Comparison of ENCODE assay signal across 25 mouse cellular contexts in the genomic region with DNA sequence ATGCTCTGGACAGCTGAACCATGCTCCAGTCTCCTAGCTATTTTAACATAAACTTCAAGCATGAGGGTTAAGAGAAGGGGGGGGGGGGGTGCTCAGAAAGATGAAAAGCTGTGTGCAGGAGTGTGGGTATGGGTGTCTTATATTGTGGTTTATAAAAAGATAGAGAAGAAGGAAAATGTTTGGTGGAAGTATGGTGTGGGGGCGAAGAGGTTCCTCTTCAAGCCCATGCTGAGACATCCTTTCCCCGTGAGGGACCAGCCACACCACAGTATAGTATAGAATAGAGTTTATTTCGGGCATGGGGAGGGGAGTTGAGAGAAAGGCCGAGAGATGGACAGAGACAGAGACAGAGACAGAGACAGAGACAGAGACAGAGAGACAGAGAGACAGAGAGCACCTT.
"Had no signal": no experiment of that assay in that cellular context is flagged by ENCODE, and none has a peak within 500 bp of the region (broad histone marks: within the 10 kb centered on the region; RNA-seq: fewer than 3 reads in every experiment).

No protein-coding gene starts in this region.

- H3K4me1 ChIP-seq: limb, embryonic 15.5 days; liver, embryonic 12.5 days; liver, embryonic 13.5 days; liver, embryonic 15.5 days; megakaryocyte, embryonic 14.5 days; midbrain, embryonic 10.5 days; midbrain, embryonic 12.5 days; midbrain, embryonic 13.5 days; midbrain, embryonic 15.5 days; neural tube, embryonic 12.5 days had no signal

- H3K9me3 ChIP-seq: limb, embryonic 10.5 days; limb, embryonic 15.5 days; liver, embryonic 12.5 days; liver, embryonic 13.5 days; liver, embryonic 15.5 days; lung, embryonic 15.5 days; megakaryocyte, embryonic 14.5 days; midbrain, embryonic 12.5 days; midbrain, embryonic 13.5 days; midbrain, embryonic 15.5 days; neural tube, embryonic 12.5 days had no signal

- H3K27ac ChIP-seq: limb, embryonic 10.5 days; limb, embryonic 12.5 days; limb, embryonic 13.5 days; limb, embryonic 15.5 days; liver, embryonic 12.5 days; liver, embryonic 13.5 days; liver, embryonic 14.5 days; liver, embryonic 15.5 days; lung, embryonic 15.5 days; macrophage; midbrain, embryonic 10.5 days; midbrain, embryonic 12.5 days; midbrain, embryonic 13.5 days; midbrain, embryonic 15.5 days; neural tube, embryonic 12.5 days had no signal

- ATAC-seq: liver, embryonic 12.5 days; liver, postnatal 0 days; lung, postnatal 0 days; midbrain, embryonic 13.5 days; midbrain, embryonic 15.5 days; midbrain, embryonic 16.5 days had no signal

- DNase-seq: left cerebral cortex, postnatal 4 days; liver; liver, embryonic 13.5 days; liver, postnatal 0 days; lung, adult 2 months; lung, postnatal 14 days; midbrain, embryonic 14.5 days had no signal

- H3K36me3 ChIP-seq: limb, embryonic 10.5 days; limb, embryonic 12.5 days; limb, embryonic 13.5 days; limb, embryonic 15.5 days; liver, embryonic 12.5 days; liver, embryonic 13.5 days; liver, embryonic 15.5 days; lung, embryonic 15.5 days; midbrain, embryonic 10.5 days; midbrain, embryonic 12.5 days; midbrain, embryonic 13.5 days; midbrain, embryonic 15.5 days; neural tube, embryonic 12.5 days had no signal

- H3K27me3 ChIP-seq: limb, embryonic 12.5 days; limb, embryonic 13.5 days; limb, embryonic 15.5 days; liver, embryonic 12.5 days; liver, embryonic 13.5 days; liver, embryonic 15.5 days; lung, embryonic 15.5 days; megakaryocyte, embryonic 14.5 days; midbrain, embryonic 12.5 days; midbrain, embryonic 13.5 days; midbrain, embryonic 15.5 days; neural tube, embryonic 12.5 days had no signal

- H3K4me3 ChIP-seq: limb, embryonic 10.5 days; limb, embryonic 12.5 days; limb, embryonic 13.5 days; limb, embryonic 15.5 days; liver, embryonic 12.5 days; liver, embryonic 13.5 days; liver, embryonic 15.5 days; lung, embryonic 15.5 days; megakaryocyte, embryonic 14.5 days; midbrain, embryonic 10.5 days; midbrain, embryonic 12.5 days; midbrain, embryonic 13.5 days; midbrain, embryonic 15.5 days; myocyte; neural tube, embryonic 12.5 days had no signal
